Mouse (Mus musculus): Measurements from ENCODE around the gene Scrn3.

Scrn3 gene

GRCm38 (mm10) chr2:73273249-73274118 is 38.9 kb upstream of the Scrn3 start:
- in situ Hi-C loops (cut with MboI; ENCODE audit: unreplicated experiment in 2 of 2), result loop anchor here (10.0 to 25.0 kb wide), 2 partner anchors 209 to 536 kb away; no protein-coding TSS in a partner anchor

- in situ Hi-C loops (cut with MboI; ENCODE audit: unreplicated experiment in 2 of 2), result loop anchor here (10.0 to 25.0 kb wide), 2 partner anchors 210 to 537 kb away; no protein-coding TSS in a partner anchor
Observed at GRCm38 (mm10) chr2:73274119-73274920, 38.1 kb upstream of the Scrn3 start.

- in situ Hi-C loops (cut with MboI; ENCODE audit: unreplicated experiment in 2 of 2), result loop anchor here (5.0 to 25.0 kb wide), 4 partner anchors 113 to 1387 kb away; partner anchors contain the start of genes Evx2 (in 1 of the 2) and Hoxd13 (in 1 of the 2)
Observed at GRCm38 (mm10) chr2:73275261-73276040, 37.0 kb upstream of the Scrn3 start.

- in situ Hi-C loops (cut with MboI; ENCODE audit: unreplicated experiment in 2 of 2), result loop anchor here (5.0 to 25.0 kb wide), 4 partner anchors 114 to 1386 kb away; partner anchors contain the start of genes Evx2 (in 1 of the 2) and Hoxd13 (in 1 of the 2)
Observed at GRCm38 (mm10) chr2:73276141-73276571, 36.2 kb upstream of the Scrn3 start.

- in situ Hi-C loops (cut with MboI; ENCODE audit: unreplicated experiment in 2 of 2), result loop anchor here (5.0 to 25.0 kb wide), 4 partner anchors 115 to 1385 kb away; partner anchors contain the start of genes Evx2 (in 1 of the 2) and Hoxd13 (in 1 of the 2)
Observed at GRCm38 (mm10) chr2:73277021-73277708, 35.2 kb upstream of the Scrn3 start.

- in situ Hi-C loops (cut with MboI; ENCODE audit: unreplicated experiment in 2 of 2), result loop anchor here (5.0 to 25.0 kb wide), 4 partner anchors 115 to 1385 kb away; partner anchors contain the start of genes Evx2 (in 1 of the 2) and Hoxd13 (in 1 of the 2)
Observed at GRCm38 (mm10) chr2:73277709-73278075, 34.7 kb upstream of the Scrn3 start.

- in situ Hi-C loops (cut with MboI; ENCODE audit: unreplicated experiment in 2 of 2), result loop anchor here (5.0 to 25.0 kb wide), 4 partner anchors 116 to 1384 kb away; partner anchors contain the start of genes Evx2 (in 1 of the 2) and Hoxd13 (in 1 of the 2)
Observed at GRCm38 (mm10) chr2:73278131-73278854, 34.1 kb upstream of the Scrn3 start.

GRCm38 (mm10) chr2:73278869-73279268 is 33.5 kb upstream of the Scrn3 start:
- in situ Hi-C loops (cut with MboI; ENCODE audit: unreplicated experiment in 2 of 2), result loop anchor here (5.0 to 25.0 kb wide), 4 partner anchors 117 to 1383 kb away; partner anchors contain the start of genes Evx2 (in 1 of the 2) and Hoxd13 (in 1 of the 2)

- in situ Hi-C loops (cut with MboI; ENCODE audit: unreplicated experiment in 2 of 2), result loop anchor here (5.0 to 25.0 kb wide), 8 partner anchors 115 to 1383 kb away; partner anchors contain the start of genes Evx2 (in 1 of the 2) and Hoxd13 (in 1 of the 2)
Observed at GRCm38 (mm10) chr2:73279271-73280038, 32.9 kb upstream of the Scrn3 start.

- in situ Hi-C loops (cut with MboI; ENCODE audit: unreplicated experiment in 2 of 2), result loop anchor here (5.0 to 25.0 kb wide), 6 partner anchors 116 to 1382 kb away; partner anchors contain the start of genes Evx2 (in 1 of the 2) and Hoxd13 (in 1 of the 2)
Observed at GRCm38 (mm10) chr2:73280356-73281047, 31.9 kb upstream of the Scrn3 start.

GRCm38 (mm10) chr2:73281048-73281661 is 31.2 kb upstream of the Scrn3 start:
- in situ Hi-C loops (cut with MboI; ENCODE audit: unreplicated experiment in 2 of 2), result loop anchor here (5.0 to 25.0 kb wide), 6 partner anchors 116 to 1381 kb away; partner anchors contain the start of genes Evx2 (in 1 of the 2) and Hoxd13 (in 1 of the 2)

GRCm38 (mm10) chr2:73281707-73282106 is 30.7 kb upstream of the Scrn3 start:
- in situ Hi-C loops (cut with MboI; ENCODE audit: unreplicated experiment in 2 of 2), result loop anchor here (5.0 to 25.0 kb wide), 6 partner anchors 117 to 1381 kb away; partner anchors contain the start of genes Evx2 (in 1 of the 2) and Hoxd13 (in 1 of the 2)

- in situ Hi-C loops (cut with MboI; ENCODE audit: unreplicated experiment in 2 of 2), result loop anchor here (10.0 to 25.0 kb wide), 3 partner anchors 121 to 1377 kb away; partner anchors contain the start of genes Evx2 (in 1 of the 2) and Hoxd13 (in 1 of the 2)
Observed at GRCm38 (mm10) chr2:73285630-73286029, 26.8 kb upstream of the Scrn3 start.

- in situ Hi-C loops (cut with MboI; ENCODE audit: unreplicated experiment in 2 of 2), result loop anchor here (10.0 to 25.0 kb wide), 3 partner anchors 326 to 1371 kb away; partner anchors contain the start of genes Evx2 (in 1 of the 2) and Hoxd13 (in 1 of the 2)
Observed at GRCm38 (mm10) chr2:73291130-73291529, 21.3 kb upstream of the Scrn3 start.

GRCm38 (mm10) chr2:73295023-73295422 is 17.4 kb upstream of the Scrn3 start:
- in situ Hi-C loops (cut with MboI; ENCODE audit: unreplicated experiment in 2 of 2), result loop anchor here (10.0 to 25.0 kb wide), 3 partner anchors 330 to 1367 kb away; partner anchors contain the start of genes Evx2 (in 1 of the 2) and Hoxd13 (in 1 of the 2)
